Comparison of ENCODE assay signal across 8 mouse cellular contexts in genomic region chr4:53919188-53919587, GRCm38 (mm10).
DNase-seq lines count a peak whose midpoint lies in the region; ATAC-seq and TF ChIP-seq lines count a peak whose summit lies in the region.

No protein-coding gene starts in this region.

- no peak overlapping the region for H3K9ac ChIP-seq in hindbrain, postnatal 0 days (replicated peaks; ENCODE audit: low read length)
- H3K9ac ChIP-seq in liver, embryonic 14.5 days (replicated peaks): no peak overlapping the region

- H3K9me3 ChIP-seq in hindbrain, postnatal 0 days (ENCODE audit: low read length): no peaks in the 10 kb centered on the region
- no peaks in the 10 kb centered on the region for H3K9me3 ChIP-seq in liver, embryonic 14.5 days (ENCODE audit: control insufficient read depth, low read length)

- DNase-seq in cerebellum, postnatal 14 days: peak; percentile 59 to 75
- no peak for DNase-seq in cerebellum, adult 11 months
- peak; percentile 22 for DNase-seq in ovary, postnatal 36 days (ENCODE audit: low spot score)
- DNase-seq in ovary, postnatal 10 days (ENCODE audit: low spot score): no peak
- peak; percentile 9 for DNase-seq in c-Kit-positive CD71-positive TER-119-positive erythroid progenitor cells, embryonic 14.5 days (ENCODE audit: low spot score)
- DNase-seq in hindbrain, postnatal 0 days (ENCODE audit: low spot score): peak; percentile 74
- DNase-seq in liver, embryonic 14.5 days (ENCODE audit: low read depth in 3 of 3, low spot score in 3 of 3): no peak
- peak; percentile 65 to 69 for DNase-seq in right cerebral cortex, adult 2 months (ENCODE audit: low spot score in 2 of 2)

- H3K4me2 ChIP-seq in hindbrain, postnatal 0 days (ENCODE audit: low read depth, low read length): no peak overlapping the region
- no peak overlapping the region for H3K4me2 ChIP-seq in liver, embryonic 14.5 days (ENCODE audit: low read depth)

- no peaks in the 10 kb centered on the region for H3K4me1 ChIP-seq in hindbrain, postnatal 0 days (ENCODE audit: insufficient read depth, low read length)
- no peaks in the 10 kb centered on the region for H3K4me1 ChIP-seq in liver, embryonic 14.5 days (replicated peaks; ENCODE audit: control insufficient read depth in 2 of 2, insufficient read depth in 2 of 2, low read length in 1 of 2)

- H3K27me3 ChIP-seq in hindbrain, postnatal 0 days (ENCODE audit: insufficient read depth, low read length): no peaks in the 10 kb centered on the region
- no peaks in the 10 kb centered on the region for H3K27me3 ChIP-seq in liver, embryonic 14.5 days (ENCODE audit: control insufficient read depth, insufficient read depth, low read length)

- TF ChIP-seq CTCF in hindbrain, postnatal 0 days (IDR thresholded peaks at IDR 0.05; ENCODE audit: low read depth): peak; percentile 78
- peak; percentile 63 for TF ChIP-seq CTCF in liver, embryonic 14.5 days (IDR thresholded peaks at IDR 0.05; ENCODE audit: low read depth)

- TF ChIP-seq EP300 in liver, embryonic 14.5 days (IDR thresholded peaks at IDR 0.05; ENCODE audit: low read depth): no peak

- H3K27ac ChIP-seq in hindbrain, postnatal 0 days: no peak overlapping the region
- no peak overlapping the region for H3K27ac ChIP-seq in liver, embryonic 14.5 days

- H3K36me3 ChIP-seq in hindbrain, postnatal 0 days (ENCODE audit: insufficient read depth, low read length): no peaks in the 10 kb centered on the region
- no peaks in the 10 kb centered on the region for H3K36me3 ChIP-seq in liver, embryonic 14.5 days (replicated peaks; ENCODE audit: control insufficient read depth, insufficient read depth, low read depth)

- no peak overlapping the region for H3K4me3 ChIP-seq in hindbrain, postnatal 0 days (ENCODE audit: low read length)
- no peak overlapping the region for H3K4me3 ChIP-seq in liver, embryonic 14.5 days (ENCODE audit: insufficient read depth in 1 of 2, low read depth in 2 of 2, low read length in 2 of 2)

- 0 out of 2 replicates have a peak, but pooled peaks have one; percentile 49 for ATAC-seq in hindbrain, postnatal 0 days
- no peak for ATAC-seq in liver, embryonic 14.5 days (ENCODE audit: insufficient read depth)

Comparison
In these comparisons a context has a peak if more than half of its experiments do, and no peak if none do; other contexts are left out.
1. DNase-seq: peak in cerebellum, postnatal 14 days (2 of 2), ovary, postnatal 36 days (single experiment), c-Kit-positive CD71-positive TER-119-positive erythroid progenitor cells, embryonic 14.5 days (single experiment), hindbrain, postnatal 0 days (single experiment) and right cerebral cortex, adult 2 months (2 of 2); none in cerebellum, adult 11 months (single experiment), ovary, postnatal 10 days (single experiment) and liver, embryonic 14.5 days (0 of 3).